Mouse (Mus musculus): ENCODE measurements around the gene Zfp91. TPM values are rescaled to one million over a fixed set of nuclear protein-coding genes. Genes with fewer than 3 reads are reported as not detected.

Zfp91 gene
- polyA plus RNA-seq, 1 experiment from 2014 or later, result 10.4 TPM

- Histone ChIP-seq H3K36me3 (ENCODE audit: control insufficient read depth, insufficient read depth, low read length) (no peaks in the 10 kb centered on the region; the same call in 1 of the 2 replicates), H3K27ac (replicated peaks; ENCODE audit: low read depth, low read length) (no peak overlapping the region), H3K4me2 (ENCODE audit: low read depth, severe bottlenecking) (no peak overlapping the region), H3K4me1 (ENCODE audit: control insufficient read depth, insufficient read depth, low read length) (no peaks in the 10 kb centered on the region), H3K27me3 (ENCODE audit: control insufficient read depth, insufficient read depth, low read length) (no peaks in the 10 kb centered on the region), H3K4me3 (ENCODE audit: low read depth, low read length) (no peak overlapping the region), H3K9me3 (ENCODE audit: control insufficient read depth, low read length) (no peaks in the 10 kb centered on the region), H3K9ac (ENCODE audit: low read length) (no peak overlapping the region)
- no peak for DNase-seq (ENCODE audit: low spot score)
- no peak for ATAC-seq (ENCODE audit: insufficient number of reproducible peaks, low FRiP score, low TSS enrichment, low read depth)
Measured at GRCm38 (mm10) chr19:12780437-12780836, 15.5 kb downstream of the Zfp91 start.

DNA sequence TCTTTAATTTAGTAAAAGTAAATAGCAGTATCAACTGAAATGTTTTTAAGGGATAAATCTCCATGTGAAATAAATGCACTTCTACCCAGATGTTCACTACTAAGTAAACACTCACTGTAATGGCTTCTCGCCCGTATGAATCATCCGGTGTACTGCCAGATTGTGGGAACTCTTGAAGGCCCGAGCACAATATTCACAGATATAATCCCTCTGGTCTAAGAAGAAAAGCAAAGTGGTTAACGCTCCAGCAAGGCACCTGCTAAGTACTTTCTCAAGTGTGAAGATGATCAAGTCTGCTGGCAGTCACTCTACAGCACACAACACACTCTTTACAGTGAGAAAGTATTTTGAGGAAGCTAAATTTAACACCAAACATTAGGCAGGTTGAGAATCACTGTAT, 25.0 kb downstream of the Zfp91 start:
- Histone ChIP-seq H3K27ac (replicated peaks; ENCODE audit: low read depth, low read length) (no peak overlapping the region), H3K36me3 (ENCODE audit: control insufficient read depth, insufficient read depth, low read length) (peaks cover 11% of the 10 kb centered on the region; the same call in 1 of the 2 replicates), H3K9me3 (ENCODE audit: control insufficient read depth, low read length) (no peaks in the 10 kb centered on the region), H3K4me2 (ENCODE audit: low read depth, severe bottlenecking) (no peak overlapping the region), H3K9ac (ENCODE audit: low read length) (no peak overlapping the region), H3K4me3 (ENCODE audit: low read depth, low read length) (no peak overlapping the region), H3K4me1 (ENCODE audit: control insufficient read depth, insufficient read depth, low read length) (no peaks in the 10 kb centered on the region), H3K27me3 (ENCODE audit: control insufficient read depth, insufficient read depth, low read length) (no peaks in the 10 kb centered on the region)
- ATAC-seq (ENCODE audit: insufficient number of reproducible peaks, low FRiP score, low TSS enrichment, low read depth), result no peak
- no peak for DNase-seq (ENCODE audit: low spot score)
- WGBS, result 97% methylated on average over 5 of the region's 5 CpGs

DNA sequence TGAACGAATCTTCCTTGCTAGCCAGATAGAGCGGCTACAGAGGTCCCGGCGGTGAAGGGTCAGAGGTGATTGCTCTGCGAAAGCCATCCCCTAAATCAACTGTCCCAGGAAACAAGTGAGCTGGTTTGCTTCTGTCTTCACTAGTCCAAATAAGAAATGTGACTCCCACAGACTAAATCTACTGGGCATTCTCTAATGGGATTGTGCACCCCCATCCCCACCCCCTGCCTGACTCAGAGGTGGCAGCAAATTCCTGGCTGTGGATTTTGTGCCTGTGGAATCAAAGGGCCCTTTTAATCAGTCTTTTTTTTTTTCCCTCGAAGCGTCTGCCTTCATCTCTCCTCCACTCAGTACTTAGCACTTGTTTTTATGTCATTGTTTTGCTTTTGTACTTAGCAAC, 30.6 kb downstream of the Zfp91 start, which contains the start of gene Cntf:
Gene Cntf (minus strand): TSS at position 325 of the 400 bp plus-strand sequence.
- Histone ChIP-seq H3K4me2 (ENCODE audit: low read depth, severe bottlenecking) (no peak within 1 kb of the TSS), H3K9me3 (ENCODE audit: control insufficient read depth, low read length) (no peaks in the 10 kb centered on the region), H3K9ac (ENCODE audit: low read length) (no peak within 1 kb of the TSS), H3K27ac (replicated peaks; ENCODE audit: low read depth, low read length) (no peak within 1 kb of the TSS), H3K27me3 (ENCODE audit: control insufficient read depth, insufficient read depth, low read length) (no peaks in the 10 kb centered on the region), H3K4me1 (ENCODE audit: control insufficient read depth, insufficient read depth, low read length) (no peaks in the 10 kb centered on the region), H3K36me3 (ENCODE audit: control insufficient read depth, insufficient read depth, low read length) (peaks cover 8% of the 10 kb centered on the region; the same call in 1 of the 2 replicates), H3K4me3 (ENCODE audit: low read depth, low read length) (no peak within 1 kb of the TSS)
- DNase-seq (ENCODE audit: low spot score), result no peak
- WGBS, result 62% methylated on average over 7 of the region's 7 CpGs
- ATAC-seq (ENCODE audit: insufficient number of reproducible peaks, low FRiP score, low TSS enrichment, low read depth), result no peak

- ATAC-seq (ENCODE audit: insufficient number of reproducible peaks, low FRiP score, low TSS enrichment, low read depth) (no peak), DNase-seq (ENCODE audit: low spot score) (no peak)
- no peak overlapping the region for H3K4me2 ChIP-seq (ENCODE audit: low read depth, severe bottlenecking)
- H3K27me3 ChIP-seq (ENCODE audit: control insufficient read depth, insufficient read depth, low read length), result no peaks in the 10 kb centered on the region
- no peaks in the 10 kb centered on the region for H3K4me1 ChIP-seq (ENCODE audit: control insufficient read depth, insufficient read depth, low read length)
- H3K4me3 ChIP-seq (ENCODE audit: low read depth, low read length), result no peak overlapping the region
- peaks cover 2% of the 10 kb centered on the region; the same call in 1 of the 2 replicates for H3K36me3 ChIP-seq (ENCODE audit: control insufficient read depth, insufficient read depth, low read length)
- WGBS, result 55% methylated on average over 2 of the region's 2 CpGs
- H3K9me3 ChIP-seq (ENCODE audit: control insufficient read depth, low read length), result no peaks in the 10 kb centered on the region
- no peak overlapping the region for H3K9ac ChIP-seq (ENCODE audit: low read length)
- H3K27ac ChIP-seq (replicated peaks; ENCODE audit: low read depth, low read length), result no peak overlapping the region
Measured at GRCm38 (mm10) chr19:12762212-12763130, 33.5 kb downstream of the Zfp91 start.

GRCm38 (mm10) chr19:12759656-12760055, 36.3 kb downstream of the Zfp91 start:
- no peak overlapping the region for H3K9ac ChIP-seq (ENCODE audit: low read length)
- no peaks in the 10 kb centered on the region for H3K4me1 ChIP-seq (ENCODE audit: control insufficient read depth, insufficient read depth, low read length)
- H3K27ac ChIP-seq (replicated peaks; ENCODE audit: low read depth, low read length), result no peak overlapping the region
- ATAC-seq (ENCODE audit: insufficient number of reproducible peaks, low FRiP score, low TSS enrichment, low read depth) (no peak), DNase-seq (ENCODE audit: low spot score) (no peak)
- no peak overlapping the region for H3K4me2 ChIP-seq (ENCODE audit: low read depth, severe bottlenecking)
- peaks cover 2% of the 10 kb centered on the region; the same call in 1 of the 2 replicates for H3K36me3 ChIP-seq (ENCODE audit: control insufficient read depth, insufficient read depth, low read length)
- H3K9me3 ChIP-seq (ENCODE audit: control insufficient read depth, low read length), result no peaks in the 10 kb centered on the region
- no peaks in the 10 kb centered on the region for H3K27me3 ChIP-seq (ENCODE audit: control insufficient read depth, insufficient read depth, low read length)
- no peak overlapping the region for H3K4me3 ChIP-seq (ENCODE audit: low read depth, low read length)
- WGBS, result 82% methylated on average over 2 of the region's 2 CpGs

DNA sequence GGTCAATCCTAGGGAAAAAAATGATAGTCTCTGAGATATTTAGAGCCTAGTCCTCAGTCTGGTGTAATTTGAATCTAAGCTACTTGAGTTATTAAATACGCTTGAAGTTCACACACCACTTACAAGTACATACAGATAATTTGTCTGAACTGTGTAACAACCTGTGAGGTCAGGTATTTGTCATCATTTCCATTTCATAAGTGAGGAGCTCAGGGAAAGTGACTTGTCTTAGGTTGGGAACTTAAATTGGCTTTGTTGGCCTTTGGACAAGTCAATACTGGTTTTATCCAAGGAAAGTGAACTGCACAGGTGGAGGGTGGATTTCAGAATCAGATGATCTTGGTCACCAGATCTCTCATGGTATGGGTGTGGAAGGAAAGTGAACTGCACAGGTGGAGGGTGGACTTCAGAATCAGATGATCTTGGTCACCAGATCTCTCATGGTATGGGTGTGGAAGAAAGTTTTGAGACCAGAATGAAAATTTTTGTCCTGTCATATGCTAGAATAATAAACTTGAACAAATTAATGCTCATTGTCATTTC, 36.9 kb downstream of the Zfp91 start:
- ATAC-seq (ENCODE audit: insufficient number of reproducible peaks, low FRiP score, low TSS enrichment, low read depth) (no peak), DNase-seq (ENCODE audit: low spot score) (no peak)
- Histone ChIP-seq H3K4me3 (ENCODE audit: low read depth, low read length) (no peak overlapping the region), H3K9me3 (ENCODE audit: control insufficient read depth, low read length) (no peaks in the 10 kb centered on the region), H3K9ac (ENCODE audit: low read length) (no peak overlapping the region), H3K4me1 (ENCODE audit: control insufficient read depth, insufficient read depth, low read length) (no peaks in the 10 kb centered on the region), H3K4me2 (ENCODE audit: low read depth, severe bottlenecking) (no peak overlapping the region), H3K36me3 (ENCODE audit: control insufficient read depth, insufficient read depth, low read length) (no peaks in the 10 kb centered on the region), H3K27me3 (ENCODE audit: control insufficient read depth, insufficient read depth, low read length) (no peaks in the 10 kb centered on the region), H3K27ac (replicated peaks; ENCODE audit: low read depth, low read length) (no peak overlapping the region)
- WGBS, result 92% methylated on average over 1 of the region's 1 CpGs

- no peak for ATAC-seq (ENCODE audit: insufficient number of reproducible peaks, low FRiP score, low TSS enrichment, low read depth)
- Histone ChIP-seq H3K9ac (ENCODE audit: low read length) (no peak overlapping the region), H3K4me2 (ENCODE audit: low read depth, severe bottlenecking) (no peak overlapping the region), H3K4me3 (ENCODE audit: low read depth, low read length) (no peak overlapping the region), H3K36me3 (ENCODE audit: control insufficient read depth, insufficient read depth, low read length) (no peaks in the 10 kb centered on the region), H3K27me3 (ENCODE audit: control insufficient read depth, insufficient read depth, low read length) (no peaks in the 10 kb centered on the region; the same call in 1 of the 2 replicates), H3K4me1 (ENCODE audit: control insufficient read depth, insufficient read depth, low read length) (no peaks in the 10 kb centered on the region), H3K27ac (replicated peaks; ENCODE audit: low read depth, low read length) (no peak overlapping the region), H3K9me3 (ENCODE audit: control insufficient read depth, low read length) (no peaks in the 10 kb centered on the region)
- WGBS, result 78% methylated on average over 3 of the region's 3 CpGs
- DNase-seq (ENCODE audit: low spot score), result no peak
Measured at GRCm38 (mm10) chr19:12756286-12756685, 39.6 kb downstream of the Zfp91 start.

DNA sequence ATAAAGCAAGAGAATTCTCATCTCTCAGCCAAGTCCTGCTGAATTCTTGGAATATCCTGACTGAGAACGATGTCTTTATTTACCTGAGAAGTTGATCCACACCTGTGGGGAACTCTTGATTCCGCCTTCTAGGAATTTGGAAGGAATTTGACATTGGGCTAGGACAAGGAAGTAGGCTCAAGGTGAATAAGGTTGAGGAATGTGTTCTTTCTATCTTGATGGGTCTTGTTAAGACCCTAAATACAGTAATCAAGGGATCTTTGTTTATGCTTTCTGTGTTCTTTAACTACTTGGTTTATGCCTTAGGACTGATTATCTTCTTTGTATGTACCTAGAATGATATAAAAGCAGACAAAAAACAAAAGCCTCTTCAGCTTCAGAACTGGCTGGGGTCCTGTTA, 64.0 kb downstream of the Zfp91 start:
- Histone ChIP-seq H3K27me3 (ENCODE audit: control insufficient read depth, insufficient read depth, low read length) (no peaks in the 10 kb centered on the region), H3K9ac (ENCODE audit: low read length) (no peak overlapping the region), H3K4me3 (ENCODE audit: low read depth, low read length) (no peak overlapping the region), H3K4me1 (ENCODE audit: control insufficient read depth, insufficient read depth, low read length) (no peaks in the 10 kb centered on the region), H3K27ac (replicated peaks; ENCODE audit: low read depth, low read length) (no peak overlapping the region), H3K4me2 (ENCODE audit: low read depth, severe bottlenecking) (no peak overlapping the region), H3K36me3 (ENCODE audit: control insufficient read depth, insufficient read depth, low read length) (no peaks in the 10 kb centered on the region), H3K9me3 (ENCODE audit: control insufficient read depth, low read length) (no peaks in the 10 kb centered on the region)
- DNase-seq (ENCODE audit: low spot score) (no peak), ATAC-seq (ENCODE audit: insufficient number of reproducible peaks, low FRiP score, low TSS enrichment, low read depth) (no peak)
- 89% methylated on average over 2 of the region's 2 CpGs for WGBS

Data from limb, embryonic 11.5 days (tissue).